Mouse (Mus musculus) midbrain, embryonic 15.5 days (tissue): ENCODE measurements at regions not wholly inside any gene's neighbourhood (a gene's known extent, or its start where the extent isn't known, plus 50 kb on each side); places are given as distances from the start of the nearest gene placed in this dataset.

Source experiments
- ATAC-seq: fragments of 200-750 bp; cut with Nextera tagmentation; replicated peaks from 2 replicates; pipeline ENCODE4 v1.8.0; 2017; ENCODE audit warnings: moderate TSS enrichment
- H3K27ac ChIP-seq: fragments of 300-500 bp; sonication (generic); 2 replicates; pipeline ENCODE4 v1.5.1; 2015; ENCODE audit warnings: mild to moderate bottlenecking, inconsistent platforms
- H3K27me3 ChIP-seq: fragments of 300-500 bp; sonication (generic); replicated peaks from 2 replicates; pipeline ENCODE4 v1.6.1; 2015; ENCODE audit warnings: inconsistent platforms
- H3K36me3 ChIP-seq: fragments of 300-500 bp; sonication (generic); replicated peaks from 2 replicates; pipeline ENCODE4 v1.6.1; 2015; ENCODE audit warnings: inconsistent platforms
- H3K4me1 ChIP-seq: fragments of 300-500 bp; sonication (generic); 2 replicates; pipeline ENCODE4 v1.6.1; 2015; ENCODE audit warnings: inconsistent platforms
- H3K4me2 ChIP-seq: fragments of 300-500 bp; sonication (generic); 2 replicates; pipeline ENCODE4 v1.6.1; 2015; ENCODE audit warnings: inconsistent platforms, mild to moderate bottlenecking, moderate library complexity
- H3K4me3 ChIP-seq: fragments of 300-500 bp; sonication (generic); 2 replicates; pipeline ENCODE4 v1.5.1; 2015; ENCODE audit warnings: mild to moderate bottlenecking, inconsistent platforms
- H3K9ac ChIP-seq: fragments of 300-500 bp; sonication (generic); 2 replicates; pipeline ENCODE4 v1.6.1; 2015; ENCODE audit warnings: mild to moderate bottlenecking, inconsistent platforms
- H3K9me3 ChIP-seq: fragments of 300-500 bp; sonication (generic); 2 replicates; pipeline ENCODE4 v1.6.1; 2016; ENCODE audit warnings: inconsistent platforms
- WGBS: fragments of 180-500 bp; shearing (Covaris S2); methylation state at CpG from one replicate; pipeline ENCODE4 v1.1.7; 2015; ENCODE audit warnings: mixed read lengths; 5-methylcytosine and 5-hydroxymethylcytosine counted together

- WGBS, result 29% methylated on average over 9 of the region's 9 CpGs
- Histone ChIP-seq H3K9me3 (no peaks in the 10 kb centered on the region), H3K4me1 (peaks cover 19% of the 10 kb centered on the region), H3K36me3 (no peaks in the 10 kb centered on the region), H3K27me3 (no peaks in the 10 kb centered on the region), H3K9ac (no peak overlapping the region), H3K27ac (peak overlapping the region; percentile 61), H3K4me3 (no peak overlapping the region), H3K4me2 (no peak overlapping the region)
- peak; percentile 75 for ATAC-seq
These were observed 51.6 kb upstream of the Tbc1d21 start for GRCm38 (mm10) chr9:58421702-58422392.

GRCm38 (mm10) chr9:58428795-58429194 is 58.5 kb upstream of the Tbc1d21 start:
- WGBS, result 88% methylated on average over 7 of the region's 7 CpGs
- H3K4me2 ChIP-seq, result no peak overlapping the region

GRCm38 (mm10) chr9:58430772-58431171 is 57.6 kb upstream of the Insyn1 start:
- WGBS, result 90% methylated on average over 4 of the region's 4 CpGs

More at GRCm38 (mm10) chr9:58428795-58429194, 58.5 kb upstream of the Tbc1d21 start:
- H3K9me3 ChIP-seq, result no peaks in the 10 kb centered on the region
- no peak overlapping the region for H3K27ac ChIP-seq
- ATAC-seq, result no peak
- no peaks in the 10 kb centered on the region for H3K4me1 ChIP-seq
- no peak overlapping the region for H3K9ac ChIP-seq
- no peak overlapping the region for H3K4me3 ChIP-seq
- no peaks in the 10 kb centered on the region for H3K27me3 ChIP-seq
- no peaks in the 10 kb centered on the region for H3K36me3 ChIP-seq

GRCm38 (mm10) chr9:58432793-58433370 is 55.5 kb upstream of the Insyn1 start:
- H3K27me3 ChIP-seq, result no peaks in the 10 kb centered on the region
- peaks cover 11% of the 10 kb centered on the region; the same call in 1 of the 2 replicates for H3K4me1 ChIP-seq
- no peak overlapping the region for H3K27ac ChIP-seq
- no peak for ATAC-seq
- H3K9ac ChIP-seq, result no peak overlapping the region
- no peaks in the 10 kb centered on the region for H3K9me3 ChIP-seq
- H3K4me3 ChIP-seq, result no peak overlapping the region
- no peak overlapping the region for H3K4me2 ChIP-seq
- 73% methylated on average over 5 of the region's 5 CpGs for WGBS
- H3K36me3 ChIP-seq, result no peaks in the 10 kb centered on the region

More at GRCm38 (mm10) chr9:58430772-58431171, 57.6 kb upstream of the Insyn1 start:
- no peak for ATAC-seq
- no peak overlapping the region for H3K27ac ChIP-seq
- no peak overlapping the region for H3K4me3 ChIP-seq
- H3K27me3 ChIP-seq, result no peaks in the 10 kb centered on the region
- H3K36me3 ChIP-seq, result no peaks in the 10 kb centered on the region
- H3K9me3 ChIP-seq, result no peaks in the 10 kb centered on the region
- no peak overlapping the region for H3K4me2 ChIP-seq
- no peak overlapping the region for H3K9ac ChIP-seq
- H3K4me1 ChIP-seq, result no peaks in the 10 kb centered on the region

- Histone ChIP-seq H3K9ac (no peak overlapping the region), H3K4me2 (no peak overlapping the region), H3K4me1 (peaks cover 40% of the 10 kb centered on the region), H3K4me3 (no peak overlapping the region), H3K27ac (peak overlapping the region; percentile 17; the same call in 1 of the 2 replicates), H3K9me3 (no peaks in the 10 kb centered on the region), H3K27me3 (no peaks in the 10 kb centered on the region), H3K36me3 (no peaks in the 10 kb centered on the region)
- WGBS, result 77% methylated on average over 10 of the region's 10 CpGs
- no peak for ATAC-seq
These were observed 51.9 kb upstream of the Insyn1 start for GRCm38 (mm10) chr9:58436246-58437091.

GRCm38 (mm10) chr9:58437541-58437940 is 50.9 kb upstream of the Insyn1 start:
- no peak overlapping the region for H3K9ac ChIP-seq
- no peaks in the 10 kb centered on the region for H3K27me3 ChIP-seq
- peaks cover 46% of the 10 kb centered on the region for H3K4me1 ChIP-seq
- WGBS, result 60% methylated on average over 11 of the region's 11 CpGs
- no peak overlapping the region for H3K4me2 ChIP-seq
- no peak overlapping the region; the same call in 1 of the 2 replicates for H3K27ac ChIP-seq
- no peaks in the 10 kb centered on the region for H3K36me3 ChIP-seq
- no peak overlapping the region for H3K4me3 ChIP-seq
- no peaks in the 10 kb centered on the region for H3K9me3 ChIP-seq
- no peak for ATAC-seq

- Histone ChIP-seq H3K9me3 (no peaks in the 10 kb centered on the region), H3K27me3 (no peaks in the 10 kb centered on the region), H3K4me1 (peaks cover 47% of the 10 kb centered on the region), H3K27ac (peak overlapping the region; percentile 70), H3K4me3 (no peak overlapping the region), H3K4me2 (peak overlapping the region; percentile 17; the same call in 1 of the 2 replicates), H3K36me3 (no peaks in the 10 kb centered on the region), H3K9ac (no peak overlapping the region)
- 68% methylated on average over 7 of the region's 7 CpGs for WGBS
- no peak for ATAC-seq
These were observed 50.1 kb upstream of the Insyn1 start for GRCm38 (mm10) chr9:58438071-58438858.
